Mouse (Mus musculus) MEL (cell line): Measurements from ENCODE around the gene Grn. TPM values are rescaled to one million over a fixed set of nuclear protein-coding genes. Genes with fewer than 3 reads are reported as not detected.
A peak's percentile ranks its signal among the peaks of the same experiment; 100 is the strongest.

Experiments
- DNase-seq: peaks from one replicate; pipeline ENCODE4 v3.0.0; 2011; ENCODE audit warnings: low read depth, low spot score
- H3K27ac ChIP-seq: 2 replicates; pipeline ENCODE4 v1.5.1; 2012; ENCODE audit warnings: low read depth, mild to moderate bottlenecking, control low read depth, low read length, moderate library complexity; ENCODE audit not compliant: control insufficient read depth
- H3K27me3 ChIP-seq, 2 experiments: fragments of 150-350 bp in 1 of 2; sonication (generic) in 1 of 2; 2 replicates each; pipeline ENCODE4 v1.6.1; 2012; ENCODE audit warnings: low read length in 2 of 2, mild to moderate bottlenecking in 2 of 2, improper control_type of control experiment in 1 of 2, moderate library complexity in 1 of 2; ENCODE audit not compliant: insufficient read depth in 2 of 2, control insufficient read depth in 1 of 2
- H3K36me3 ChIP-seq, 2 experiments: 2 replicates each; pipeline ENCODE4 v1.6.1; 2012 to 2014; ENCODE audit warnings: low read length in 2 of 2, improper control_type of control experiment in 1 of 2, inconsistent platforms in 1 of 2, mild to moderate bottlenecking in 1 of 2; ENCODE audit not compliant: insufficient read depth in 2 of 2, control insufficient read depth in 1 of 2
- H3K4me1 ChIP-seq, 2 experiments: fragments of 150-350 bp in 1 of 2; sonication (generic) in 1 of 2; 2 replicates each; pipeline ENCODE4 v1.6.1; 2012; ENCODE audit warnings: low read length in 2 of 2, improper control_type of control experiment in 1 of 2, mild to moderate bottlenecking in 1 of 2; ENCODE audit not compliant: insufficient read depth in 2 of 2, control insufficient read depth in 1 of 2
- H3K4me3 ChIP-seq, 2 experiments: fragments of 150-350 bp in 1 of 2; sonication (generic) in 1 of 2; 2 replicates each; pipeline ENCODE4 v1.5.1; 2012; ENCODE audit warnings: low read depth in 2 of 2, low read length in 2 of 2, mild to moderate bottlenecking in 2 of 2, moderate library complexity in 2 of 2, control low read depth in 1 of 2, improper control_type of control experiment in 1 of 2; ENCODE audit not compliant: control insufficient read depth in 1 of 2, insufficient read depth in 1 of 2
- H3K79me2 ChIP-seq: 2 replicates; pipeline ENCODE4 v1.6.1; 2012; ENCODE audit warnings: mild to moderate bottlenecking, low read length, moderate library complexity; ENCODE audit not compliant: control insufficient read depth, poor library complexity, insufficient read depth
- H3K9ac ChIP-seq: 2 replicates; pipeline ENCODE4 v1.6.1; 2012; ENCODE audit warnings: low read depth, mild to moderate bottlenecking, control low read depth, low read length, moderate library complexity; ENCODE audit not compliant: control insufficient read depth, poor library complexity, severe bottlenecking
- H3K9me3 ChIP-seq: fragments of 150-350 bp; sonication (generic); replicated peaks from 2 replicates; pipeline ENCODE4 v1.6.1; 2012; ENCODE audit warnings: mild to moderate bottlenecking, low read length, improper control_type of control experiment, moderate library complexity; ENCODE audit not compliant: insufficient read depth
- BHLHE40 ChIP-seq: IDR thresholded peaks from 2 replicates; pipeline ENCODE4 v1.6.1; 2012; ENCODE audit warnings: low read depth, mild to moderate bottlenecking, inconsistent platforms, low read length, improper control_type of control experiment, borderline replicate concordance
- CHD1 ChIP-seq: IDR thresholded peaks from 2 replicates; pipeline ENCODE4 v1.6.1; 2012; ENCODE audit warnings: low read depth, mild to moderate bottlenecking, inconsistent platforms, low read length, improper control_type of control experiment
- CHD2 ChIP-seq: IDR thresholded peaks from 2 replicates; pipeline ENCODE4 v1.6.1; 2011; ENCODE audit warnings: low read length, improper control_type of control experiment
- E2F4 ChIP-seq: IDR thresholded peaks from 2 replicates; pipeline ENCODE4 v1.6.1; 2011; ENCODE audit warnings: low read depth, low read length, improper control_type of control experiment, borderline replicate concordance
- ELF1 ChIP-seq: IDR thresholded peaks from 2 replicates; pipeline ENCODE4 v1.6.1; 2014; ENCODE audit warnings: low read depth, mild to moderate bottlenecking, inconsistent platforms, low read length, improper control_type of control experiment, moderate library complexity
- EP300 ChIP-seq, 2 experiments: IDR thresholded peaks; 2 replicates each; pipeline ENCODE4 v1.6.1; 2011; ENCODE audit warnings: improper control_type of control experiment in 2 of 2, low read length in 2 of 2, low read depth in 1 of 2, mild to moderate bottlenecking in 1 of 2
- ETS1 ChIP-seq: IDR thresholded peaks from 2 replicates; pipeline ENCODE4 v1.6.1; 2012; ENCODE audit warnings: low read depth, mild to moderate bottlenecking, inconsistent platforms, low read length, improper control_type of control experiment, moderate library complexity
- GATA1 ChIP-seq: IDR thresholded peaks from 2 replicates; pipeline ENCODE4 v1.6.1; 2011; ENCODE audit warnings: low read depth, low read length, improper control_type of control experiment
- JUND ChIP-seq: IDR thresholded peaks from 2 replicates; pipeline ENCODE4 v1.6.1; 2011; ENCODE audit warnings: low read depth, mild to moderate bottlenecking, improper control_type of control experiment, low read length
- MAFK ChIP-seq: IDR thresholded peaks from 2 replicates; pipeline ENCODE4 v1.6.1; 2011; ENCODE audit warnings: low read depth, mild to moderate bottlenecking, low read length, improper control_type of control experiment, borderline replicate concordance
- MAX ChIP-seq: IDR thresholded peaks from 2 replicates; pipeline ENCODE4 v1.6.1; 2011; ENCODE audit warnings: low read length, improper control_type of control experiment
- MAZ ChIP-seq: IDR thresholded peaks from 2 replicates; pipeline ENCODE4 v1.6.1; 2012; ENCODE audit warnings: low read depth, mild to moderate bottlenecking, inconsistent platforms, low read length, improper control_type of control experiment
- MEF2A ChIP-seq: IDR thresholded peaks from 2 replicates; pipeline ENCODE4 v1.6.1; 2014; ENCODE audit warnings: low read depth, mild to moderate bottlenecking, inconsistent platforms, low read length, improper control_type of control experiment; ENCODE audit not compliant: poor library complexity, insufficient replicate concordance, severe bottlenecking; ENCODE audit errors: extremely low read depth
- NRF1 ChIP-seq: IDR thresholded peaks from 2 replicates; pipeline ENCODE4 v1.6.1; 2014; ENCODE audit warnings: low read depth, mild to moderate bottlenecking, inconsistent platforms, low read length, improper control_type of control experiment, moderate library complexity; ENCODE audit not compliant: poor library complexity, insufficient read depth, severe bottlenecking
- POLR2A ChIP-seq, 2 experiments: IDR thresholded peaks; 2 replicates each; pipeline ENCODE4 v1.6.1; 2011 to 2012; ENCODE audit warnings: low read length in 2 of 2, mild to moderate bottlenecking in 2 of 2, control low read depth in 1 of 2, improper control_type of control experiment in 1 of 2, low read depth in 1 of 2, moderate library complexity in 1 of 2; ENCODE audit not compliant: control insufficient read depth in 1 of 2, insufficient read depth in 1 of 2, poor library complexity in 1 of 2
- POLR2AphosphoS2 ChIP-seq: IDR thresholded peaks from 2 replicates; pipeline ENCODE4 v1.6.1; 2011; ENCODE audit warnings: low read length, improper control_type of control experiment
- POLR2AphosphoS5 ChIP-seq: IDR thresholded peaks from 2 replicates; pipeline ENCODE4 v1.6.1; 2012; ENCODE audit warnings: low read depth, borderline replicate concordance, mild to moderate bottlenecking, inconsistent platforms, low read length, moderate library complexity, mixed read lengths
- RAD21 ChIP-seq: IDR thresholded peaks from 2 replicates; pipeline ENCODE4 v1.6.1; 2011; ENCODE audit warnings: mild to moderate bottlenecking, low read depth, low read length, improper control_type of control experiment
- RCOR1 ChIP-seq: IDR thresholded peaks from 2 replicates; pipeline ENCODE4 v1.6.1; 2012; ENCODE audit warnings: low read depth, mild to moderate bottlenecking, inconsistent platforms, low read length, improper control_type of control experiment
- SMC3 ChIP-seq: IDR thresholded peaks from 2 replicates; pipeline ENCODE4 v1.6.1; 2011; ENCODE audit warnings: low read depth, low read length, improper control_type of control experiment
- TAL1 ChIP-seq: IDR thresholded peaks from 2 replicates; pipeline ENCODE4 v1.6.1; 2012; ENCODE audit warnings: mild to moderate bottlenecking, inconsistent platforms, low read length, moderate library complexity, mixed read lengths
- TBP ChIP-seq: IDR thresholded peaks from 2 replicates; pipeline ENCODE4 v1.8.0; 2011; ENCODE audit warnings: low read depth, low read length, improper control_type of control experiment
- TCF12 ChIP-seq: IDR thresholded peaks from 2 replicates; pipeline ENCODE4 v1.6.1; 2014; ENCODE audit warnings: low read depth, mild to moderate bottlenecking, inconsistent platforms, low read length, improper control_type of control experiment, moderate library complexity
- USF1 ChIP-seq: IDR thresholded peaks from 2 replicates; pipeline ENCODE4 v1.6.1; 2014; ENCODE audit warnings: low read depth, mild to moderate bottlenecking, inconsistent platforms, low read length, improper control_type of control experiment, moderate library complexity
- USF2 ChIP-seq, 2 experiments: IDR thresholded peaks; 2 replicates each; pipeline ENCODE4 v1.6.1; 2011 to 2012; ENCODE audit warnings: improper control_type of control experiment in 2 of 2, low read length in 2 of 2, borderline replicate concordance in 1 of 2, inconsistent platforms in 1 of 2, low read depth in 1 of 2, mild to moderate bottlenecking in 1 of 2; ENCODE audit not compliant: insufficient read depth in 1 of 2
- ZC3H11A ChIP-seq: IDR thresholded peaks from 2 replicates; pipeline ENCODE4 v1.6.1; 2012; ENCODE audit warnings: low read depth, mild to moderate bottlenecking, inconsistent platforms, low read length, improper control_type of control experiment
- ZMIZ1 ChIP-seq: IDR thresholded peaks from 2 replicates; pipeline ENCODE4 v1.6.1; 2012; ENCODE audit warnings: low read depth, mild to moderate bottlenecking, inconsistent platforms, low read length, improper control_type of control experiment, moderate library complexity
- ZNF384 ChIP-seq: IDR thresholded peaks from 2 replicates; pipeline ENCODE4 v1.6.1; 2012; ENCODE audit warnings: low read depth, mild to moderate bottlenecking, inconsistent platforms, low read length, improper control_type of control experiment
- polyA plus RNA-seq, 2 experiments: library from polyadenylated mRNA; stranded (reverse) in 1 of 2; unstranded in 1 of 2; fragments of >175 nt in 1 of 2; fragments of >200 nt in 1 of 2; gene quantifications; 2 replicates each; pipeline versions ENCODE4 v1.2.1 to v1.2.4; 2012; ENCODE audit warnings: low replicate concordance in 2 of 2, low read depth in 1 of 2; ENCODE audit not compliant: insufficient read length in 2 of 2, insufficient read depth in 1 of 2, missing spikeins in 1 of 2
- total RNA-seq: library from RNA; depleted of rRNA; stranded (reverse); fragments of 300-350 nt; gene quantifications from 2 replicates; pipeline ENCODE4 v1.2.3, GENCODE M21; 2012

The Grn gene
- total and polyA plus RNA-seq, 3 experiments, result 14.7 to 42.1 TPM; not detected in 1

DNA sequence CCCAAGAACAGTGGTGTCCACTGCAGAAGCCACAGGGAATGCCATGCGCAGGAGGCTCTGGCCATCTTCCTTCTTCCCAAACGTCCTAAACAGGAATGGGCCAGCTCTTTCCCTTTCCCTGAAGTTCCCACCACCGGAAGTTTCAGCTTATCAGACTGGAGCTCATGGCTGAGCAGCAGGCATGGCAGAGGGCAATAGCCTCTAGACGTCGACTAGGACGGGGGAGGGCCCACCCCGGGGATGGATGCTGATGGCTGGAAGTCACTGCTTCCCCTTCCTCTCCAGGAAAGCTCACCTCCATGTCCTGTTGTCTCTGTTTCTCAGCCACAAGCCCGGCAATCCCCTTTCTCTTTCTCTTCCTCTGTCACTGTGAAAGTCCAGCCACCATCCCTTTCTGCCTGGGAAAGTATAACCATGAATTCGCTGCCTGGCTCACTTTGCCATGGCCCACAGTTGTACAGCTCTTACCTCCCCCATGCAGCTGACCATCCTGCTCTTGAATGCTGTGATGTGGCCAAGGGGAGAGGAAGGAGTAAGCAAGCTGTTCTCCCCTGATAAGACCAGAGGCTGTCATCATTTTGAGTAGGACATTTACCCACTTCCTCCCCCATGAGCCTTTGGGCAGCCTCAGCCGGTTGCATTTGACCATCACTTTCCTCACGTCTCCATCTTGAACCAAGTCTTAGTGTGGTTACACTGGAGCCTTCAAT is 39.7 kb downstream of the Grn start, which contains the start of gene Itga2b:
Gene Itga2b (minus strand): TSS at position 475 of the 710 bp plus-strand sequence.
- DNase-seq, result peak; percentile 86
- peak within 1 kb of the TSS; percentile 41 for H3K9ac ChIP-seq
- TF ChIP-seq ELF1, result no peak
- TF ChIP-seq ZC3H11A, result no peak
- no peak for TF ChIP-seq ZMIZ1
- TF ChIP-seq USF1, result no peak
- TF ChIP-seq TBP, result 0 out of 2 replicates have a peak, but pooled peaks have one; percentile 34
- peak; percentile 95 for TF ChIP-seq TCF12
- no peak for TF ChIP-seq MAFK
- TF ChIP-seq TAL1, result peak; percentile 99
- TF ChIP-seq EP300 (IDR thresholded peaks at IDR 0.05; ENCODE audit: low read depth in 1 of 2, low read length in 2 of 2), result peak; percentile 90 to 94
- no peak for TF ChIP-seq SMC3
- TF ChIP-seq ZNF384, result no peak
- no peak for TF ChIP-seq POLR2AphosphoS5
- peak; percentile 36 for TF ChIP-seq CHD2
- TF ChIP-seq NRF1, result no peak
- TF ChIP-seq USF2 (IDR thresholded peaks at IDR 0.05; ENCODE audit: borderline replicate concordance in 1 of 2, insufficient read depth in 1 of 2, low read depth in 1 of 2, low read length in 2 of 2), result no peak
- TF ChIP-seq BHLHE40, result no peak
- TF ChIP-seq ETS1, result peak; percentile 75
- peak; percentile 63; the same call in 1 of the 2 replicates for TF ChIP-seq MAX
- TF ChIP-seq E2F4, result no peak
- TF ChIP-seq RAD21, result no peak
- TF ChIP-seq POLR2A (IDR thresholded peaks at IDR 0.05; ENCODE audit: control insufficient read depth in 1 of 2, insufficient read depth in 1 of 2, low read depth in 1 of 2, low read length in 2 of 2, poor library complexity in 1 of 2), result peak; percentile 28 to 53; a peak in 1 of 4 replicates
- peak; percentile 93 for TF ChIP-seq GATA1
- no peak for TF ChIP-seq JUND
- no peak for TF ChIP-seq CHD1
- TF ChIP-seq RCOR1, result peak; percentile 48; the same call in 1 of the 2 replicates
- 0 out of 2 replicates have a peak, but pooled peaks have one; percentile 2 for TF ChIP-seq MEF2A
- 0 out of 2 replicates have a peak, but pooled peaks have one; percentile 42 for TF ChIP-seq POLR2AphosphoS2
- no peak for TF ChIP-seq MAZ
- TF ChIP-seq, all 39 proteins: peak for 12
- Histone ChIP-seq H3K27ac (peak within 1 kb of the TSS; percentile 85), H3K9me3 (no peaks in the 10 kb centered on the region), H3K4me1 (peaks cover 16 to 37% of the 10 kb centered on the region in 2 experiments), H3K79me2 (no peaks in the 10 kb centered on the region), H3K36me3 (peaks cover 0 to 29% of the 10 kb centered on the region in 2 experiments; a peak in 2 of 4 replicates), H3K4me3 (peak within 1 kb of the TSS; percentile 17 to 23), H3K27me3 (no peaks in the 10 kb centered on the region)
